Mouse (Mus musculus) limb, embryonic 10.5 days (tissue): ENCODE data around the gene Myt1l. TPM values are rescaled to one million over a fixed set of nuclear protein-coding genes. Genes with fewer than 3 reads are reported as not detected.

Experiments
- DNase-seq: peaks from one replicate; pipeline ENCODE4 v3.0.0-alpha.2; 2017; ENCODE audit warnings: low spot score
- H3K27ac ChIP-seq: fragments of 300-500 bp; sonication (generic); 2 replicates; pipeline ENCODE4 v1.5.1; 2016; ENCODE audit warnings: mild to moderate bottlenecking
- H3K27me3 ChIP-seq: fragments of 300-500 bp; sonication (generic); 2 replicates; pipeline ENCODE4 v1.6.1; 2016; ENCODE audit warnings: low read depth, mild to moderate bottlenecking; ENCODE audit not compliant: poor library complexity, severe bottlenecking
- H3K36me3 ChIP-seq: fragments of 300-500 bp; sonication (generic); 2 replicates; pipeline ENCODE4 v1.6.1; 2016; ENCODE audit warnings: mild to moderate bottlenecking, moderate library complexity
- H3K4me1 ChIP-seq: fragments of 300-500 bp; sonication (generic); 2 replicates; pipeline ENCODE4 v1.6.1; 2016
- H3K4me3 ChIP-seq: fragments of 300-500 bp; sonication (generic); 2 replicates; pipeline ENCODE4 v1.5.1; 2016; ENCODE audit warnings: mild to moderate bottlenecking, moderate library complexity
- H3K9me3 ChIP-seq: fragments of 300-500 bp; sonication (generic); replicated peaks from 2 replicates; pipeline ENCODE4 v1.6.1; 2016; ENCODE audit warnings: mild to moderate bottlenecking
- WGBS: fragments of 180-500 bp; shearing (Covaris S2); methylation state at CpG from one replicate; pipeline ENCODE4 v1.1.7; 2016; 5-methylcytosine and 5-hydroxymethylcytosine counted together
- polyA plus RNA-seq: library from polyadenylated mRNA; unstranded; fragments of >200 nt; fragmentation: Nextera tagmentation; extraction: Ambion mirVana; gene quantifications from 2 replicates; pipeline ENCODE4 v1.2.1, GENCODE M21; 2016

Myt1l gene
- polyA plus RNA-seq, 1 experiment from 2014 or later = not detected

GRCm38 (mm10) chr12:29953999-29954398 is 425.8 kb downstream of the Myt1l start:
- 76% methylated on average over 11 of the region's 11 CpGs for WGBS
- DNase-seq = no peak
- Histone ChIP-seq H3K27me3 (no peaks in the 10 kb centered on the region), H3K4me3 (no peak overlapping the region), H3K9me3 (no peaks in the 10 kb centered on the region), H3K27ac (no peak overlapping the region), H3K36me3 (peaks cover 27% of the 10 kb centered on the region), H3K4me1 (peaks cover 48% of the 10 kb centered on the region)

DNA sequence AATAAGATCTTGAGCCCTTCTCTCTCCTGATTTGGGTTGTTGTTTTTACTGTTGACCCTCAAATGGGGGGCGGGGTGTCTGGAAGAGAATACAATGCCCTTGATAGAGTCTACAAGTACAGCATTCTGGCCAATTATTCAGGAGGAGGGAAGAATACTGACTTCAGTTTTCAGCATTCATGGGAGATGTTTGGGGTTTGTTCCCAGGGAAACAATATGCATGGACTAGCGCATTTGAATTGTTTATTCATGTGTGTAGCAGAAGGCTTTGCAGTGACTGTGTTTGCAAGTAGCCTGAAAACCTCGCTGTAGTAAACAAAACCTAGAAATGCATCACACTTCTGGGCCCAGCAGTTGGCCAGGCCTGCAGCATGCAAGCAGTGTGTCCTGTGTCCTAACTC is 426.3 kb downstream of the Myt1l start:
- peaks cover 23% of the 10 kb centered on the region for H3K36me3 ChIP-seq
- H3K4me3 ChIP-seq = no peak overlapping the region
- H3K9me3 ChIP-seq = no peaks in the 10 kb centered on the region
- H3K4me1 ChIP-seq = peaks cover 48% of the 10 kb centered on the region
- 93% methylated on average over 3 of the region's 3 CpGs for WGBS
- H3K27ac ChIP-seq = no peak overlapping the region
- DNase-seq = no peak
- no peaks in the 10 kb centered on the region for H3K27me3 ChIP-seq

- peaks cover 34% of the 10 kb centered on the region for H3K4me1 ChIP-seq
- WGBS = 86% methylated on average over 12 of the region's 12 CpGs
- H3K4me3 ChIP-seq = no peak overlapping the region
- H3K9me3 ChIP-seq = no peaks in the 10 kb centered on the region
- no peaks in the 10 kb centered on the region for H3K27me3 ChIP-seq
- DNase-seq = no peak
- H3K27ac ChIP-seq = no peak overlapping the region
- H3K36me3 ChIP-seq = peaks cover 12% of the 10 kb centered on the region
Measured at GRCm38 (mm10) chr12:29956969-29957368, 428.8 kb downstream of the Myt1l start.

- WGBS = 76% methylated on average over 5 of the region's 5 CpGs
- no peak overlapping the region for H3K27ac ChIP-seq
- H3K4me3 ChIP-seq = no peak overlapping the region
- peaks cover 23% of the 10 kb centered on the region for H3K36me3 ChIP-seq
- DNase-seq = no peak
- no peaks in the 10 kb centered on the region for H3K9me3 ChIP-seq
- H3K4me1 ChIP-seq = peaks cover 20% of the 10 kb centered on the region
- no peaks in the 10 kb centered on the region for H3K27me3 ChIP-seq
Measured at GRCm38 (mm10) chr12:29958637-29959036, 430.5 kb downstream of the Myt1l start.

- peaks cover 14% of the 10 kb centered on the region for H3K4me1 ChIP-seq
Measured at GRCm38 (mm10) chr12:29961041-29961440, 432.9 kb downstream of the Myt1l start.

GRCm38 (mm10) chr12:29965016-29965415 is 436.8 kb downstream of the Myt1l start:
- 94% methylated on average over 6 of the region's 6 CpGs for WGBS
- Histone ChIP-seq H3K27ac (no peak overlapping the region), H3K27me3 (no peaks in the 10 kb centered on the region)

More at GRCm38 (mm10) chr12:29961041-29961440, 432.9 kb downstream of the Myt1l start:
- Histone ChIP-seq H3K9me3 (no peaks in the 10 kb centered on the region), H3K36me3 (peaks cover 39% of the 10 kb centered on the region), H3K27ac (no peak overlapping the region), H3K4me3 (no peak overlapping the region), H3K27me3 (no peaks in the 10 kb centered on the region)
- no peak for DNase-seq
- WGBS = 100% methylated on average over 1 of the region's 1 CpGs

DNA sequence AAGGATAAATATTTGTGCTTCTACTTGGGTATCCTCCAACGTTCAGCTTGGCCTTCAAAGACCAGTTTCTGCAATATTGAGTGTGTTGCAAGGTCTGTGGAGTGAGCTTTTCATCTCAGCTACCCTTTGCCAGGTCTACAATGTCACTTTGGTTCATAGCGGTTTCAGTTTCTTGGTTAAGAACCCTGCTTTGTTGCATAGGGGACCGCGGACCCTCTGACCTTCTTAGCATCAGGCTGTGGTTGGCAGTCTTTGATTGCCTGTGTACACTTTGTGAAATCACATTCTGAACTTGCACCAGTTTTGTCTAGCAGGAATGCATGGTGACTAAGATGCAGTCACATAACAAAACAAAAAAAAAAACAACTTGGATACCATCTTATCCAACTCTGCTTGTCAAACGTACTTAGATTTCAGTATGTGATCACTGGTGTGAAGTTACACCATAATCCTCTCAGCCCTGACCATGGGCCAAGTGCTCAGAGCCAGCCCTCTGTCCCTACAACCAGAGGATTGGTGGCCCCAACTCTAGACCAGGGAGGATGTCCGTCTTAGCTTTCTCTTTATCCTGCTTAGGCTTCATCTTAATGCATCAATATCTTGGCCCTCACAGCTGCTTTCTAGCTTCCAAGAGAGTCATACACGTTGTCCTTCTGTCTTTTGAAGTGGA is 443.7 kb downstream of the Myt1l start:
- H3K9me3 ChIP-seq = no peaks in the 10 kb centered on the region
- H3K27me3 ChIP-seq = no peaks in the 10 kb centered on the region
- H3K36me3 ChIP-seq = peaks cover 41% of the 10 kb centered on the region
- H3K27ac ChIP-seq = no peak overlapping the region
- WGBS = 91% methylated on average over 7 of the region's 7 CpGs
- peaks cover 18% of the 10 kb centered on the region for H3K4me1 ChIP-seq
- no peak overlapping the region for H3K4me3 ChIP-seq
- no peak for DNase-seq

More at GRCm38 (mm10) chr12:29965016-29965415, 436.8 kb downstream of the Myt1l start:
- Histone ChIP-seq H3K36me3 (peaks cover 42% of the 10 kb centered on the region), H3K4me3 (no peak overlapping the region), H3K4me1 (no peaks in the 10 kb centered on the region), H3K9me3 (no peaks in the 10 kb centered on the region)
- no peak for DNase-seq

DNA sequence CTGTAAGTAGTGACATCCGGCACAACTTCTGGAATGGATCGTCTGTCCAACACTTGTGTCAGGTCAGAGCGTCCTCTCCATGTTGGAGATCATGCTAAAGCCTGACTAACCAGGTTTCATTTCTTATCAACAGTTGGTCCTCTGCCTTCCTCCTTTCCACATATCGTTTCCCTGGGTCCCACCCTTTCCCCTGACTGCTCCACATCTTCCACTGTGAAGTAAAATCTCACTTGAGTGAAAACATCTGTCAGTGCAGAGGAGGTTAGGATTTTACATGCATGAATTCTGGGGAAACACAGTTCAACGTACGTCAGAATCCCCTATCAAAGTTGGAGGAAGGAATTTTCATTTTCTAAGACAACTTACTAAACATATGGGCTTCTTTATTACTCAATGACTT is 444.3 kb downstream of the Myt1l start:
- 76% methylated on average over 6 of the region's 6 CpGs for WGBS
- H3K4me3 ChIP-seq = no peak overlapping the region
- DNase-seq = no peak
- H3K36me3 ChIP-seq = peaks cover 42% of the 10 kb centered on the region
- peaks cover 18% of the 10 kb centered on the region for H3K4me1 ChIP-seq
- no peaks in the 10 kb centered on the region for H3K27me3 ChIP-seq
- no peak overlapping the region for H3K27ac ChIP-seq
- no peaks in the 10 kb centered on the region for H3K9me3 ChIP-seq
